Mouse (Mus musculus) cerebellum, adult (tissue): Measurements from ENCODE around the gene Tspan3.

Experiments used
- ATAC-seq: cut with Nextera tagmentation; 2 replicates; pipeline ENCODE4 v1.9.2; 2017; ENCODE audit warnings: mild to moderate bottlenecking, moderate library complexity, mixed read lengths; ENCODE audit not compliant: insufficient number of reproducible peaks, low FRiP score, low TSS enrichment

Tspan3 gene

DNA sequence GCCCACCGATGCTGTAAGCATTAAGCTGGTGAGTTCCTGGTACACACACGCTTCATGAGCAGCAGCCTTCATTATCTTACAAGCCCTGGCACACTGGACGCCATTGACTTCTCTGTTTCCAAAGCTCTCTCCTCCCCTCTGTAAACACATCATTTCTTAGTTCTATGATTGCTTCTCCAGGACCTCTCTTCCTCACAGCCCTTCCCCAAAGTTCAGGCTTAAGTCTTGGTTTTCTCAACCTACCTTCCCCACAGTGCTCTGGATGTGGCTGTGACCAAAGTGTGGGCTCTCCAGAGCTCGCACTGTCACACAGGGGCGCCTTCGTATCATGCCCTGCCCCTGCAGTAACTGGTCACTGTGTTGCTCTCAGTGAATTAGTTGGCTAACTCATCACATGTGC is at the start of gene Tspan3:
TSS of gene Tspan3 (minus strand) at position 101 of the 400 bp plus-strand sequence.
- no peak for ATAC-seq

GRCm38 (mm10) chr9:56213451-56214291 is 48.4 kb upstream of the Tspan3 start:
- ATAC-seq, result no peak; the same call in 1 of the 2 replicates

DNA sequence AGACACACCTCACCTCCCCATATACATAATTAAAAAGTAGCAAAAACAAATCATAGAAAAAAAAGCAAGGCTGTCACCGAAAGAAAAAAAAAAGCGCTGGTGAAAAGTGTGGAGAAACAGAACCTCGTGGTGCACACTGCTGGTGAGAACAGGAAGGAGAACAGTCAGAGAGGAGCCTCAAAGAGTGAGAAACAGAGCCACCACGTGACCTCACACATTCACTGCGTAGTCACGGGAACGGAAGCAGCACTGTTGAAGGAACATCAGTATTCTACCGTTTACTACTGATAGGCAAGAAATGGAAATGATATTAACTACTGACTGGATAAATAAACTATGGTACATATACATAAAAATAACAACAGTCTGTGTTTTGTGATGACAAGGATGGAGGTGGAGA is 43.5 kb upstream of the Tspan3 start:
- ATAC-seq, result no peak

GRCm38 (mm10) chr9:56207516-56207915 is 42.2 kb upstream of the Tspan3 start:
- ATAC-seq, result no peak

DNA sequence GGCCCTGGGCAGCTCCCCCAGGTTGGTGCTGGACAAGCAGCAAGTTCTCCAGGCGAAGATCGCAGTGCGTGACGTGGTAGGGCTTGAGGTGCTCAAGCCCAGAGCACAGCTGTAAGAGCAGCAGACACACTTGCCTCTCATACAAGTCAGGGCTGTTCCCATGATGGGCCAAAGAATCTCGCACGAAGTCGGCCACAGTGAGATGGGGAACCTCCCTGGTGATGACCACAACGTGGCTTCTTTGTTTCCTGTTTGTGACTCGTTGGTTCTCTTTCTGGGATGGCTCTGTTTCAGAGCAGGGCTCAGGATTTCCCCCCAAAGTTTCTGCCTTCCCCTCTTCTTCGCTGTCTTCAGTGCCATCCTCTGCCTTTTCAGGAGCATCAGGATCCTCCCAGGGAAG is 41.8 kb upstream of the Tspan3 start:
- no peak for ATAC-seq

DNA sequence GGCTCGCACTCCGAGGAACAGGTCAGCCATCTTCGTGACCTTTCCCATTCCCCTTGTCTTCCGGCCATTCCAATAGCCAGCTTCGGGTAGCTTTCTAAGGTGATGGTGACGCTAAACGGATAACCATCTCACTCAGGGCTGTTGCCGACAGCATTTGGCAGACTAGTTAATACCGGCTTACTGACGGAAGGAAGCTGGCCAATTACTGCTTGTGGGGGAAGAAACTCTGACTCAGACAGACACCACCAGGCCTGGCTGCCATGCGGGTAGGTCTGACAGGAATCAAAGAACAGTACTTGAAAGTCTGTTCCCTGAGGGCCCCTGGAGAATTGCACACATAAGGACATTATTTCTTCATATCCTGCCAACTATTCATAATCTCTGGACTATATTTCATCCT is 40.1 kb upstream of the Tspan3 start:
- no peak for ATAC-seq

DNA sequence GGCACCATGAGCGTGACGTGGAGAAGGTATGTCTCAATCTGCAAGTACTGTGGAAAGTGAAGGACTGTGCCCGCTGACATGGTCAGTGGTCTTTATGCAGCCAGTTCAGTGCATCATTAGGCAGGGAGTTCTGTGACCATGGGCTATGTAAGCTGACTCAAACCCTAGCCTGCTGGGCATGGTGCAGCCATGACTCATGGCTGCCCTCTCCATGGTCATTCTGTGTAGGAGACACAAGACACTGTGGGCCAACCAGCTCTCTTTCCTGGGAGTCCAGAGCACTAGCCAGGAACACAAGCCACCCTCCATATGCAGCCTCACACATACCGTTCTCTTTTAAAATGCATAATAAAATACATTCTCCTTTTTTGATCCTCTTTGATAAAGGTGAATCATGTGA is 39.0 kb upstream of the Tspan3 start:
- no peak for ATAC-seq

DNA sequence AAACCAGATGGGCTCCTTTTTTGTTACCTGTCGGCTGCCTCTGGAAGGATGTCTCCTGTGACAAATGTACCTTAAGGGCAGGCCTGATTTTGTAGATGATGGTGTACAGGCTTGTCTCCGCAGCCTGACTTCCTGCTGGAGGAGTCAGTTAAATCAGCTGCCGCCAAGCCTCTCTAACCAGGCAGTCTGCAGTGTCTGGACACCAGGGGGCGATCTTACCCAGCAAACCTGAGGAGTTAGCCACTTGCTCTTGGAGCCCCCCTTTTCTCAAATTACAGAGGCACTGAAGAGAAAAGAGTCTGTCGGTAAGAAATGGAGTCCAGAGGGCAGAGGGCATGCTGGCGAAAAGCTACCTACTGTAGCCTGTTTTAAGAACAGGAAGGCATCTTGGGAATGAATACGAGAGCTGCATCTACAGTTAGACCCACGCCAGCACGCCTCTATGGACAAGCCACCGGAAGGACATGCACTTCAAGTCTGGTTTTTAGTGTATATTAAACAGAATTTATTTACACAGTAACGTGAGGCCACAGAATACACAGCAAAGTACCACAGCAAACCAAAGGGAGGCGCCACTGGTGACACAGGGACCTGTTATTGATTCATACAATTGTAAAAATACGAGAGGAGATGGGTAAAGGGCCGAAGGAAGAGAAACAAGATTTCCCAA is 35.5 kb upstream of the Tspan3 start:
- ATAC-seq, result peak; percentile 70; the same call in 1 of the 2 replicates

GRCm38 (mm10) chr9:56200200-56200599 is 34.9 kb upstream of the Tspan3 start:
- no peak for ATAC-seq

DNA sequence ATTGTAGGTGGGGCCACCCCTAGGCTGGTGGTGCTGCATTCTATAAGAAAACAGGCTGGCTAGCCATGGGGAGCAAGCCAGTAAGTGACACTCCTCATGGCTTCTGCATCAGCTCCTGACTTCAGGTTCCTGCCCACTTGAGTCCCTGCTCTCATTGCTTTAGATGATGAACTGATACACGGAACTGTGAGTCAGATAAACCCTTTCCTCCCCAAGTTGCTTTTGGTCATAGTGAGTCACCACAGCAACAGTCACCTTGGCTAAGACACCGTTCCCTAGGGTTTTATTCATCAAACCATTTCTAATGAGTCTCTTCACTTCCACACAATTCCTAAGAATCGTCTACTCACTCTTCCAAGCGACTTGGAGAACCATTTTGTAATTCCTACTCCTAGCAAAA is 31.6 kb upstream of the Tspan3 start:
- no peak for ATAC-seq

DNA sequence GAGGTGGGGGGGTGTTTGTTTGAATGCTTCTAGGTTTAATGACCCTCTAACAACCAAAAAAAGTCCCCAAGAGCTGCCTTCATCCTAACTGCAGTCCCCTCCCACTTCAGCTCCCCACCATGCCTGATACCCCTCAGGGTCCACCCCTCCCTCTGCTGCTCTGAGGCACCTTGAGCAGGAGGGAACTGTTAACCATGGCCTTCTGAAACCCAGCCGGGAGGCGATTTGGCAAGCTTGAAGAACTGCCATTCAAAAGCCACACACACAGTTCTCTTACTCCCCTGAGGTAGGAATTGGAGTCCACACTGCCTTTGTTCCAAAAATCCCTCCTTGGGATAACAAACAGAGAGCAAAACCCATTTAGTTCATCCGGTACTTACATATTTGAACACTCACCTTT is 29.9 kb upstream of the Tspan3 start:
- ATAC-seq, result no peak

DNA sequence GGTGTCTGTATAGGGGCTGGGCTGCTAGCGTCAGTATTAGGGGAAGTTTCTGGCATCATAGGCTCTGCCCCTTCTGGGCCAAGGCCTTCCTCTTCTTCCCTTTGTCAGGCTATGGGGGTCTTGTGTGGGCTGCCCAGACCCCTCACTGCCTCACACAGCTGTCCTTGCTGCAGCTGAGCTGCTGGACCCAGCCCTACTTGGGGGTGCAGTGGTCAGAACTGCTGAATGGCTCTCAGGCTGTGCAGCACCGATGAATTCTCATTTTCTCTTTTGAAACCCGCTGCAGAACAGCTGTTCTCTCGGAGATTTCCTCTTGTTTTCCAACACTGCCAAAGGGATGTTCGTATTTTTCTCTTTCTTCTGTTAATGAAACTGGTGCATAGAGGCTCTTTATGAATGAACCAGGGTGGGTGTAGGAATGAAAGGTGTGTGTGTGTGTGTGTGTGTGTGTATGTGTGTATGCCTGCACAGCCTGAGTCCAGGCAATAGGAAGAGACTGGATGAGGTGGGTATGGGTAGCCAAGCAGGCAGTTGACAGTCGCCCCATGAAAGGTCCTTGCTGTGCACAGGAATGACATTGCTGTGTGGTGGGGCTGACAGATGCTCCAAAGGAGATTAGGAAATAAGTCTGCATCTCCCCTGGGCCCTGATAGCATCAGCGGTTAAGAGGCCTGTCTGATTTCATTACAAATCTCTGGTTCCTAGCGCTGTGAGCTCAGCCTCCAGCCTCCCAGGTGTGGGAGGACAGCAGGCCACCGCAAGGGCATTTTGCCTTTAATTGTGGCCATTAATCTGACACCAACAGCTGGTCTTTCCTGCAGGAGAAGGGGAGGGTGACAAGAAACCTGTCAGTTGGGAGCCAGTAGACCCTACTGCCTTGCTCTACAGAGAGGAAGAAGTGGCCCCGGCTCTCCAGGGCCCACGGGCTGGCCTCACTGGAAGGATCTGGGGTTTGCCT is 26.5 kb upstream of the Tspan3 start:
- ATAC-seq, result no peak

GRCm38 (mm10) chr9:56180118-56180781 is 15.0 kb upstream of the Tspan3 start:
- ATAC-seq, result no peak

DNA sequence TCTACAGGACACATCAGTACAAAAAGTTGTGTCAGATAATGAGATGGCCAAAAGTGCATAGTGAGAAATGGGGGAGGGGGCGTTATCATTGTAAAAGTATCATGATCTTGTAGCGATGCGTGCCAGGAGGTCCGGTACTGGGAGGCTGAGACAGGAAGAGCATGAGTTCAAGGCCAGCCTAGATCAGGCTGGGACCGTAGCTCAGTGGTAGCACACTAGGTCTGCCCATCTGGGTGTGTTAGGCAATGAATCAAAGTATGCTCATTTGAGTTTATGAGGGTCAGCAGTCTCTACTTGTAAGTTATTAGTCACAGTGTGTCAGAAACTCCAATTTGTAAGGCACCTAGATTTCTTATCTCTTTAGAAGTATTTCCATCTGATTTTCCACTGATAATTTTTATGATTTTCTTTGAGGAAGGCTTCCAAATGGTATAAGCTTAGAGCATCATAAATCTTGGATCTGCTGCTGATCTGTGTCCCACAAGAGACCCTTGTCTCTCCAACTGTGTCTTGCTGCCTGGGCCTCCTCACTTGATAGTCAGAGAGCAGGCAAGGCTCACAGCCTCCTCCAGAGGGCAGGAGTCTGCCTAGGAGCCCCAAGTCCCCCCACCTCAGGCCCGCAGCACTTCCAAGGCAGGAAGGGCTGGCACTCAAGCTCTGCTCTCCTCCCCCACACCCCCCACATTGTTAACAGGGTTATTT is 14.3 kb upstream of the Tspan3 start:
- no peak for ATAC-seq

DNA sequence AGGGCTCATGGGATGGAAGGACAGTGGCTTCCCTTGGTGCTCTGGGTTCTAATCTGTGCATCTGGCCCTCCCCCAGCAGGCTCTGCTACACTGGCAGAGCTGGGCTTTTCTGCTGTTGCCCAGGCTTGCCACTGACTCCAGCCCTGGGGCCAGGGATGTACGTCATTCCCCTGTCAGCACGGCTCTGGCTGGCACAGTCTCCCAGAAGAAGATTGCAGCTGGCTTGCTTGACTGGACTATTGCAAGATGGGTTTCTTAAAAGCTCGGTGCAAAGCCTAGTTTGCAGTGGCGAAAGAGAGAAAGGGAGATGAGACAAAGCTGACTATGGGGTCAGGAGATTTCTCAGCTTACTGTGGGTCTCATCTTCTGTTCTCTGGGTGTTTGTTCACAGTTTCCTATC is 12.1 kb upstream of the Tspan3 start:
- ATAC-seq, result no peak

- no peak for ATAC-seq
These were observed 10.0 kb upstream of the Tspan3 start for GRCm38 (mm10) chr9:56175316-56175715.

DNA sequence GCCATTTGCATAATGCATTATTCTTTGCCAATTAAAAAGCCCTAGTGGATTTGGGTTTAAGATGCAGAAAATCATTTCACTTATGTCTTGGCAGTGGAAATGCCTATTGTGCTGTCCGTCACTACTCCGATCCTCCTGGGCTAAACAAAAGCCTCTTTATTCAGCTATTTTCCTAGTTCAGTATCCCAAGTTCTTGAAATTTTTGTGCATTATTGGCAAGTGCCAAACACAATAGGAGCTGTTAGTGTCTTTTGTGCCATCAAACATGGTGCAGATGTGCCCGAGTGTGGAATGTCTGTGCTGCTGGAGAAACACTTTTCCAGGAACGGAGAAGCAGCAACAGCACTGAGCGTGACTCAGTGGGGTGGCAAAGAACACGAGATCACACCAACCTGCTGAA is 2.4 kb upstream of the Tspan3 start:
- ATAC-seq, result no peak

- no peak for ATAC-seq
These were observed 884 bp upstream of the Tspan3 start for GRCm38 (mm10) chr9:56166161-56166560.

DNA sequence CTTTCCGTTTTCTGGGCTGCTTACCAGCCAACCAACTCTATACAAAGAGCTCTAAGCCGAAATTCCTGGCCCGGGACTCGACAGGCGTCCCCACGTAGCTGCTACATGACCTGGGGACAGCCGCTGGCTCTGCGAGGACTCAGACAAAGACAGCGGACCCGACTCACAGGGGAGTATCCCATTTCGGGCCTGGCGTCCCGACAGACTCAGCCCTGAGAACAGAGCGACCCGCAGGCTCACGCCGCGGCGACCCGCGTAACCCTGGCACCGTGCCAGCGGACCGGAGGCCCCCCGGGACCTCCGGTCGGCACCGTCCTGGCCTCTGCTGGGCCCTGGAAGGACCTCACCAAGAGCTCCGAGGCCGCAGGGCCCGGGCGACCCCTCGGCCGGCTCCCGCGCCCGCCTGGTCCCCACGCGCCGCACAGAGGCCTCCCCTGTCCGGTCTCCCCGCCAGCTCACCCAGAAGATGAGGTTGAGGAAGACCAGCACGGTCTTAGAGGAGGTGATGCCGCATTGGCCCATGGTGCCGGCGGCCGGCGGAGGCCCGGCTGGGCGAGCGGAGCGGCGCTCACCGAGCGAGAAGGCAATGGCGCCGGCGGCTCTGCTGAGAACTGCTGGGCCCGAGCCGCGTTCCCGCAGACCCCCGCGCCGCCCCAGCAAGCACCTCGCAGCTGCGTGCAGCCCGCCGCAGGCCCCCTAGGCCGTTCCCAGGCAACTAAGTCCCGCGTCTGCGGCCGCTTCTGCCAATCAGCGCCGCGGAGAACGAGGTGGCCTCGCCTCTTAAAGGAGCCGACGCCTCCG is 4.7 kb downstream of the Tspan3 start:
- ATAC-seq, result peak; percentile 95
